Mouse (Mus musculus) adrenal gland, postnatal 25 days (tissue): ENCODE data around the gene Trim56. TPM values are rescaled to one million over a fixed set of nuclear protein-coding genes. Genes with fewer than 3 reads are reported as not detected.

Experiments
- DNase-seq: peaks from one replicate; pipeline ENCODE4 v3.0.0; 2021; ENCODE audit warnings: mixed read lengths
- total RNA-seq: library from RNA; stranded (reverse); gene quantifications from 2 replicates; pipeline ENCODE4 v1.2.3, GENCODE M21; 2021

The Trim56 gene
- total RNA-seq, 1 experiment from 2014 or later = 53.3 TPM

DNA sequence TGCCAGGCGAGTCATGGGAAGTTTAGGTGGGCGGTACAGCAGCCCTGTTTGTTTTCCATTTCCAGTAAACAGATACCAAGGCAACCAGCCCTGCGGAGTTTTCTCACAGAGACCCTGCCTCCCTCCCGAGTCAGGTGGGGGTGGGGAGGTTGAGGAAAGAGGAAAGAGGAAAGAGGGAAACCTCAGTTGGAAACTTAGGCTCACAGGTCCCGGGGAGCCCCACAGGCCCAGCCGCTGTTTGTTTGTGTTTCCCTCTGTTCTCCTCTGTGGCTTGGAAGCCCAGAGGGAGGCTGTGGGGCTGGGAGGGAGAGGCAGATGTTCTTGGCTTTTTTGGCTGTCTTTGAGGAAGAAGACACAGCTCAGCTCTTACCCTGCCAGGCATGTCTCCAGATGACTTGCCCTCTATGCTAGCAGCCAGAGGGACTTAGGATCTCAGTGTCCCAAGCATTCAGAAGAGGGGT is 41.8 kb downstream of the Trim56 start:
- DNase-seq = no peak

- no peak for DNase-seq
Observed at GRCm38 (mm10) chr5:137073141-137073540, 42.9 kb downstream of the Trim56 start.

DNA sequence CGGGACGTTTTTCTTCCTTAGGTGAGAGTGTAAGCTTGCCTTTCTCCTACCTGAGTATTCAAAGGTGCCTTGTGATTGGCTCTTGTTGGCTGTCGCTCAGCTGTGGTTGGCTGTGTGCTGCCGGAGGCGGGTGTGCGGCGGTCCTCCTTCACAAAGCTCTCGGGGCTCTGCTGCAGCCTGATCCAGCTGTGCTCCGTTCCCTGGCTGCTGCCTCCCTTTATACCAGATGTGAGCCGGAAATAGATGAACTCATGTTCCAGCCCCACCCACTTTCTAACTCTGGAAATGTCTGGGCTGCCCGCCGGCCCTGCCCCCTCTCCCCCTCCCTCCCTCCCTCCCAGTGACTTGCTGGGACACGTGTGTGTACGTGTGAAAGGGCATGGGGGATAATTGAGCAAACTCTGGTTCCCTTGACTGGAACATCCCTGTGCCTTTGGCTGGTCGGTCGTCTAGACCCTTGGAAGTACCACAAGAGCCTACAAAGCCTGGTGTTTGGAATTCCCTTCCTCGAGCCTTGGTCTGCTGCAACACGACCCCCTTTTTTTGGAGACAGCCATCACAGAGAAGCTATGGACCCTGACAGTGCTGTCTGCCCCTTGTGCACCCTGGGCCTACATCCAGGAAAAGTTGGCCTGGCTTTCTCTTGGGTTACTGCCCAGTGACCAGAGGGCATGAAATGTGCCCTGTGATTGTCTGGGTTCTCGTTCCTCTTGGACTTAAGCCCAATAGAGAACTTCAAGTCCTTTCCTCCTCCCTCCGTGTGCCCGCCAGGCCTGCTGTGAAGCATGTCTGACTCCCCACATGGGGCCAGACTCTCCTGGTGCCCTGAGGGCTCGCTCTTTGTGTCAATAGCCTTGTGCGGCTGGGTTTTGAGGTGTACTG is 43.7 kb downstream of the Trim56 start, which contains the start of gene Serpine1:
Serpine1 (minus strand) TSS at position 190 of the 882 bp plus-strand sequence.
- DNase-seq = peak; percentile 67

DNA sequence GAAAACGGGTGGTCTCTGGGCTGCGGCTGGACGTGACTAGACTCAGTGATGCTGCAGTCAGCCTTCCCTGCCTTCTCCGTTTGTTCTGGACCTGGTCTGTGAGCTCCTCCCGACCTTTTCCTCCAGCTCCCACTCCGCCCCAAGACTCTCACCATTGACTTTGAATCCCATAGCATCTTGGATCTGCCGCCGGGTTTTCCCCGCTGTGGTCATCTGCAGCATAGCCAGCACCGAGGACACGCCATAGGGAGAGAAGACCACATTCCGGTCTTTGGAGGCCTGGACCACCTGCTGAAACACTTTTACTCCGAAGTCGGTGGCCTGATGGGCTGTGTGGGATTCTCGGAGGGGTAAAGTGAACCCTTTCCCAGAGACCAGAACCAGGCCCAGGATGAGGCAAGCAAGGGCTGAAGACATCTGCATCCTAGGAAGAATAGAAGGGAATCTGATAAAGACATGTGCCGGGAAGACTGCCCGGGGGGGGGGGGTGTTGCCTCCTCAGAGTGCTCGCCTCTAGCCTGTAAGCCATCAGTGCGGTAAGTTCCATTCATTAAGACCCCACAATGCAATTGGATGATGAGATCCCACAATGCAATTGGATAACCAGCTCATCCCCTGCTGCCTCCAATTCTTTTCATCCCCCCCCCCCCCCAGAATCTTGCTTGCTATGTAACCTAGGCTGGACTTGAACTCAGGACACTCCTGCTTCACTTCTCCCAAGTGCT is 45.0 kb downstream of the Trim56 start:
- DNase-seq = no peak

DNA sequence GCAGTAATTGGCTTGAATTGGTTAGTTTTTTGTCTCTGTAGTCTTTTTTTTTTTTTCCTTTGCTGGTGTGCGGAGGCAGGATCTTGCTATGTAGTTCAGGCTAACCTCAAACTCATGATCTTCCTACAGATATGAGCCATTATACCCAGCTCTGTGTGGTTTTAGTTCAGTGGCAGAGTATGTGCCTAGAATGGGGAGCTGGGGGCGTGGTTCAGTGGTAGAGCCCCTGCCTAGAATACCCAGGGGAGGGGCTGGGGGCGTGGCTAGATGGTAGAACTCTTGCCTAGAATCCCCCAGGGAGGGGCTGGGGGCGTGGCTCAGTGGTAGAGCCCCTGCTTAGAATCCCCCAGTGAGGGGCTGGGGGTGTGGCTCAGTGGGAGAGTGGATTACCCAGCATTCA is 47.3 kb downstream of the Trim56 start:
- no peak for DNase-seq

DNA sequence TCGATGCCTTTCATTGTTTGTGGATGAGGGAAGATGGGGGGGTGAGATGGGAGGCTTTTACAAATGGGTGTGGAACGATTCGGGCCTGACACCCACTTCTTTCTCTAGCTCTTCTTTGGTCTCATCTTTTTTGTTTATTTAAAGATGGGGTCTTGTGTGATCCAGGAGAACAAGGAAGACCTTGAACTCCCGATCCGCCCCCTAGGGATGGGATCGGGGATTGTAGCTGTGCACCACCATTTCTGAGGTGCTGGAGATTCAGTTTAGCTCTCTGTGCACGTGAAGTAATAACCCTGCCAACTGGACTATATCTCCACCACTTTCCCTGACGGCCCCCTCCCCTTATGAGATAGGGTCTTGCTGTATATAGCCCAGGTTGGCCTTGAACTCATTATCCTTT is 50.1 kb downstream of the Trim56 start:
- no peak for DNase-seq

GRCm38 (mm10) chr5:137065454-137065853 is 50.6 kb downstream of the Trim56 start:
- no peak for DNase-seq

DNA sequence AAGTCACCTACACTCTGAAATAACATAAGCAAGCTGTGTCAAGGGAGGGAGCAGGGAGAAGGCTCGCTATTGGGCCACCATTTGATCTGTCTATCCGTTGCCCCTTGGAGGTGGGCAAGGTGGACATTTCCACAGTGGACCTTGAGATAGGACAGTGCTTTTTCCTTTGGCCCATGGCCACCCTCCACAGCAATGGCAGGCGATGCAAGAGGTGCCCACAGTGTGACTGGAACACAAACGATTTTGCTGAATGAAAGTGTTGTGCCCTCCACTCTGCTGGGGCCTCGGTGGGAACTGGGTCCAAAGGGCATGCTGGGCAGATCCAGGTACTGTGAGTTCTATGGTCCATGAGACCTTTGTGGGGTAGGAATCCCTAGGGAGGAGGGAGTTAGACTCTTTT is 53.4 kb downstream of the Trim56 start:
- DNase-seq = no peak

GRCm38 (mm10) chr5:137061809-137062481 is 54.1 kb downstream of the Trim56 start:
- peak; percentile 69 for DNase-seq

Other genes starting within 250 kb of the Trim56 start
- 1.0 and 1.6 TPM in 2 replicates for gene Col26a1, start 233.0 kb downstream of the Trim56 start, total RNA-seq
- gene Ift22, start 208.1 kb downstream of the Trim56 start, total RNA-seq = 31.3 and 35.6 TPM in 2 replicates
- 150 and 200 TPM in 2 replicates for gene Fis1, start 162.9 kb downstream of the Trim56 start, total RNA-seq
- 8.8 and 9.4 TPM in 2 replicates for gene Cldn15, start 149.6 kb downstream of the Trim56 start, total RNA-seq
- gene Plod3, start 129.2 kb downstream of the Trim56 start, total RNA-seq = 66.7 and 90.3 TPM in 2 replicates
- 74.8 and 85.9 TPM in 2 replicates for gene Znhit1, start 128.2 kb downstream of the Trim56 start, total RNA-seq
- gene Vgf, start 89.8 kb downstream of the Trim56 start, total RNA-seq = 7.4 and 11.0 TPM in 2 replicates
- 97.4 and 117 TPM in 2 replicates for gene Ap1s1, start 70.1 kb downstream of the Trim56 start, total RNA-seq
- gene Serpine1, start 43.9 kb downstream of the Trim56 start, total RNA-seq = 2.0 and 3.4 TPM in 2 replicates
- not detected in 2 replicates for gene Muc3, start 33.1 kb upstream of the Trim56 start, total RNA-seq
- gene Muc3a, start 96.2 kb upstream of the Trim56 start, total RNA-seq = 0.15 TPM in 1 of 2 replicates, not detected in the other
- 6.7 and 10.9 TPM in 2 replicates for gene Ache, start 171.3 kb upstream of the Trim56 start, total RNA-seq
- 9.6 and 12.1 TPM in 2 replicates for gene Ufsp1, start 178.4 kb upstream of the Trim56 start, total RNA-seq
- 164 and 195 TPM in 2 replicates for gene Srrt, start 191.5 kb upstream of the Trim56 start, total RNA-seq
- gene Trip6, start 198.2 kb upstream of the Trim56 start, total RNA-seq = 32.3 and 40.8 TPM in 2 replicates
- 9.2 and 17.7 TPM in 2 replicates for gene Slc12a9, start 217.4 kb upstream of the Trim56 start, total RNA-seq
- gene Ephb4, start 233.9 kb upstream of the Trim56 start, total RNA-seq = 54.6 and 70.5 TPM in 2 replicates